Mouse (Mus musculus): ENCODE data around the gene Rag1. TPM values are rescaled to one million over a fixed set of nuclear protein-coding genes. Genes with fewer than 3 reads are reported as not detected.

Gene Rag1
- under 1 TPM; 0.17 to 0.31 TPM for total RNA-seq (2021)
- long read RNA-seq, experiment 1: 0 reads
- long read RNA-seq, experiment 2: 0 reads

- no peak for DNase-seq (ENCODE audit: low spot score in 2 of 2)
Measured at GRCm38 (mm10) chr2:101649114-101649671, at the start of gene Rag1, which contains the start of gene B230118H07Rik. Gene Rag1, minus strand, starts transcription at chr2:101649501. Gene B230118H07Rik, minus strand, starts transcription at chr2:101649532.

- DNase-seq (ENCODE audit: low spot score in 2 of 2): no peak
Measured at GRCm38 (mm10) chr2:101695584-101695983, 46.3 kb upstream of the Rag1 start.

GRCm38 (mm10) chr2:101693577-101694215 lies 44.4 kb upstream of the Rag1 start:
- no peak for DNase-seq (ENCODE audit: low spot score in 2 of 2)

- DNase-seq (ENCODE audit: low spot score in 2 of 2): no peak
Measured at GRCm38 (mm10) chr2:101693043-101693442, 43.7 kb upstream of the Rag1 start.

- DNase-seq (ENCODE audit: low spot score in 2 of 2): no peak
Measured at GRCm38 (mm10) chr2:101690252-101690827, 41.0 kb upstream of the Rag1 start.

GRCm38 (mm10) chr2:101688011-101688410 lies 38.7 kb upstream of the Rag1 start:
- no peak for DNase-seq (ENCODE audit: low spot score in 2 of 2)

- no peak for DNase-seq (ENCODE audit: low spot score in 2 of 2)
Measured at GRCm38 (mm10) chr2:101684421-101684820, 35.1 kb upstream of the Rag1 start.

GRCm38 (mm10) chr2:101679164-101679784 lies 30.0 kb upstream of the Rag1 start:
- no peak for DNase-seq (ENCODE audit: low spot score in 2 of 2)

GRCm38 (mm10) chr2:101678236-101679021 lies 29.1 kb upstream of the Rag1 start, which contains the start of gene Traf6:
Gene Traf6, plus strand, starts transcription at chr2:101678429.
- DNase-seq (ENCODE audit: low spot score in 2 of 2): peak; percentile 74 to 81

- no peak for DNase-seq (ENCODE audit: low spot score in 2 of 2)
Measured at GRCm38 (mm10) chr2:101673547-101673946, 24.2 kb upstream of the Rag1 start.

- DNase-seq (ENCODE audit: low spot score in 2 of 2): no peak
Measured at GRCm38 (mm10) chr2:101668751-101669150, 19.4 kb upstream of the Rag1 start.

- no peak for DNase-seq (ENCODE audit: low spot score in 2 of 2)
Measured at GRCm38 (mm10) chr2:101665703-101666092, 16.4 kb upstream of the Rag1 start.

GRCm38 (mm10) chr2:101665058-101665702 lies 15.9 kb upstream of the Rag1 start:
- peak in 1 of 2 experiments; percentile 54 for DNase-seq (ENCODE audit: low spot score in 2 of 2)

GRCm38 (mm10) chr2:101660536-101660935 lies 11.2 kb upstream of the Rag1 start:
- no peak for DNase-seq (ENCODE audit: low spot score in 2 of 2)

GRCm38 (mm10) chr2:101652921-101653597 lies 3.8 kb upstream of the Rag1 start:
- peak; percentile 30 to 56 for DNase-seq (ENCODE audit: low spot score in 2 of 2)

- DNase-seq (ENCODE audit: low spot score in 2 of 2): no peak
Measured at GRCm38 (mm10) chr2:101652204-101652920, 3.1 kb upstream of the Rag1 start.

GRCm38 (mm10) chr2:101650446-101650845 lies 1.1 kb upstream of the Rag1 start:
- no peak for DNase-seq (ENCODE audit: low spot score in 2 of 2)

GRCm38 (mm10) chr2:101648361-101648760 lies 940 bp downstream of the Rag1 start:
- DNase-seq (ENCODE audit: low spot score in 2 of 2): no peak

- no peak for DNase-seq (ENCODE audit: low spot score in 2 of 2)
Measured at GRCm38 (mm10) chr2:101645841-101646240, 3.5 kb downstream of the Rag1 start.

All from adrenal gland, postnatal 4 days (tissue).